Mouse (Mus musculus) CH12.LX (cell line): ENCODE results near the gene Adipor2.
"Not testable (repeated sequence)": the region's sequence is repeated elsewhere in the genome, so short reads cannot be mapped to it uniquely, and the experiment has no call there.

Source experiments
- CHD2 ChIP-seq: IDR thresholded peaks from 2 replicates; pipeline ENCODE4 v1.6.1; 2011; ENCODE audit warnings: low read length, improper control_type of control experiment
- CTCF ChIP-seq, 2 experiments: IDR thresholded peaks in 1 of 2; conservative IDR thresholded peaks in 1 of 2; 2 replicates each; pipeline ENCODE4 v1.5.1; 2011 to 2012; ENCODE audit warnings: low read depth in 2 of 2, low read length in 2 of 2, improper control_type of control experiment in 1 of 2, inconsistent platforms in 1 of 2, mild to moderate bottlenecking in 1 of 2, moderate library complexity in 1 of 2
- E2F4 ChIP-seq: IDR thresholded peaks from 2 replicates; pipeline ENCODE4 v1.6.1; 2011; ENCODE audit warnings: low read depth, low read length, improper control_type of control experiment; ENCODE audit not compliant: insufficient replicate concordance
- ELF1 ChIP-seq: IDR thresholded peaks from 2 replicates; pipeline ENCODE4 v1.6.1; 2014; ENCODE audit warnings: low read depth, mild to moderate bottlenecking, inconsistent platforms, low read length, improper control_type of control experiment
- EP300 ChIP-seq: IDR thresholded peaks from 2 replicates; pipeline ENCODE4 v1.6.1; 2011; ENCODE audit warnings: low read length, improper control_type of control experiment
- HCFC1 ChIP-seq: IDR thresholded peaks from 2 replicates; pipeline ENCODE4 v1.6.1; 2012; ENCODE audit warnings: low read depth, mild to moderate bottlenecking, inconsistent platforms, low read length, improper control_type of control experiment
- JUN ChIP-seq: IDR thresholded peaks from 2 replicates; pipeline ENCODE4 v1.6.1; 2011; ENCODE audit warnings: low read depth, mild to moderate bottlenecking, low read length, improper control_type of control experiment, moderate library complexity; ENCODE audit not compliant: insufficient read depth
- MAZ ChIP-seq: IDR thresholded peaks from 2 replicates; pipeline ENCODE4 v1.6.1; 2012; ENCODE audit warnings: low read depth, mild to moderate bottlenecking, inconsistent platforms, low read length, improper control_type of control experiment, moderate library complexity
- MEF2A ChIP-seq: IDR thresholded peaks from 2 replicates; pipeline ENCODE4 v1.6.1; 2014; ENCODE audit warnings: low read depth, mild to moderate bottlenecking, inconsistent platforms, low read length, improper control_type of control experiment, borderline replicate concordance
- POLR2A ChIP-seq: IDR thresholded peaks from 2 replicates; pipeline ENCODE4 v1.6.1; 2011; ENCODE audit warnings: low read depth, mild to moderate bottlenecking, improper control_type of control experiment, low read length
- RAD21 ChIP-seq: IDR thresholded peaks from 2 replicates; pipeline ENCODE4 v1.6.1; 2011; ENCODE audit warnings: low read depth, mild to moderate bottlenecking, low read length, improper control_type of control experiment, moderate library complexity
- SIN3A ChIP-seq: IDR thresholded peaks from 2 replicates; pipeline ENCODE4 v1.6.1; 2012; ENCODE audit warnings: low read length, improper control_type of control experiment, inconsistent platforms
- ZKSCAN1 ChIP-seq: IDR thresholded peaks from 2 replicates; pipeline ENCODE4 v1.6.1; 2012; ENCODE audit warnings: low read depth, inconsistent platforms, low read length, improper control_type of control experiment, borderline replicate concordance

GRCm38 (mm10) chr6:119360250-119360649 is 57.3 kb downstream of the Adipor2 start:
- not testable (repeated sequence) for TF ChIP-seq JUN; EP300; MAZ; POLR2A; HCFC1; CTCF (conservative IDR thresholded peaks at IDR 0.05 in 1 of 2, IDR thresholded peaks at IDR 0.05 in 1 of 2; ENCODE audit: low read depth in 2 of 2, low read length in 2 of 2); CHD2; RAD21; ZKSCAN1; E2F4; ELF1; MEF2A; SIN3A
